Mouse (Mus musculus) lung, postnatal 0 days (tissue): Measurements from ENCODE around the gene Pitpnc1. TPM values are rescaled to one million over a fixed set of nuclear protein-coding genes. Genes with fewer than 3 reads are reported as not detected.
A peak's percentile ranks its signal among the peaks of the same experiment; 100 is the strongest.

Experiments
- ATAC-seq: fragments of 200-750 bp; cut with Nextera tagmentation; 2 replicates; pipeline ENCODE4 v1.8.0; 2017; ENCODE audit warnings: moderate library complexity
- DNase-seq: peaks from one replicate; pipeline ENCODE4 v3.0.0-alpha.2; 2016; ENCODE audit warnings: low spot score
- H3K27ac ChIP-seq: fragments of 300-500 bp; sonication (generic); 2 replicates; pipeline ENCODE4 v1.5.1; 2014; ENCODE audit warnings: antibody characterized with exemption, mild to moderate bottlenecking, low read length, mixed read lengths
- H3K27me3 ChIP-seq: fragments of 300-500 bp; sonication (generic); replicated peaks from 2 replicates; pipeline ENCODE4 v1.6.1; 2014; ENCODE audit warnings: low read length, mixed read lengths; ENCODE audit not compliant: insufficient read depth
- H3K36me3 ChIP-seq: fragments of 300-500 bp; sonication (generic); 2 replicates; pipeline ENCODE4 v1.6.1; 2014; ENCODE audit warnings: low read length, mixed read lengths; ENCODE audit not compliant: insufficient read depth
- H3K4me1 ChIP-seq: fragments of 300-500 bp; sonication (generic); 2 replicates; pipeline ENCODE4 v1.6.1; 2014; ENCODE audit warnings: antibody characterized with exemption, low read depth, low read length, mixed read lengths; ENCODE audit not compliant: insufficient read depth
- H3K4me2 ChIP-seq: fragments of 300-500 bp; sonication (generic); replicated peaks from 2 replicates; pipeline ENCODE4 v1.6.1; 2014; ENCODE audit warnings: low read depth, mild to moderate bottlenecking, low read length, moderate library complexity, mixed read lengths
- H3K4me3 ChIP-seq: fragments of 300-500 bp; sonication (generic); 2 replicates; pipeline ENCODE4 v1.5.1; 2014; ENCODE audit warnings: low read depth, low read length
- H3K9ac ChIP-seq: fragments of 300-500 bp; sonication (generic); replicated peaks from 2 replicates; pipeline ENCODE4 v1.6.1; 2014; ENCODE audit warnings: low read depth, mild to moderate bottlenecking
- H3K9me3 ChIP-seq: fragments of 300-500 bp; sonication (generic); 2 replicates; pipeline ENCODE4 v1.6.1; 2016; ENCODE audit warnings: low read length, mixed read lengths
- CTCF ChIP-seq: IDR thresholded peaks from 2 replicates; pipeline ENCODE4 v1.5.1; 2016; ENCODE audit warnings: antibody characterized with exemption, mild to moderate bottlenecking
- EP300 ChIP-seq: IDR thresholded peaks from 2 replicates; pipeline ENCODE4 v1.6.1; 2016; ENCODE audit warnings: antibody characterized with exemption, mild to moderate bottlenecking, control low read depth
- WGBS: fragments of 180-500 bp; shearing (Covaris S2); extraction: QIAGEN DNeasy Blood & Tissue Kit; methylation state at CpG from one replicate; pipeline ENCODE4 v1.1.7; 2014; 5-methylcytosine and 5-hydroxymethylcytosine counted together
- polyA plus RNA-seq: library from polyadenylated mRNA; unstranded; fragments of >200 nt; fragmentation: Nextera tagmentation; extraction: Ambion mirVana; gene quantifications from 2 replicates; pipeline ENCODE4 v1.2.1, GENCODE M21; 2015

Pitpnc1 gene
- polyA plus RNA-seq, 1 experiment from 2014 or later: 16.3 TPM

DNA sequence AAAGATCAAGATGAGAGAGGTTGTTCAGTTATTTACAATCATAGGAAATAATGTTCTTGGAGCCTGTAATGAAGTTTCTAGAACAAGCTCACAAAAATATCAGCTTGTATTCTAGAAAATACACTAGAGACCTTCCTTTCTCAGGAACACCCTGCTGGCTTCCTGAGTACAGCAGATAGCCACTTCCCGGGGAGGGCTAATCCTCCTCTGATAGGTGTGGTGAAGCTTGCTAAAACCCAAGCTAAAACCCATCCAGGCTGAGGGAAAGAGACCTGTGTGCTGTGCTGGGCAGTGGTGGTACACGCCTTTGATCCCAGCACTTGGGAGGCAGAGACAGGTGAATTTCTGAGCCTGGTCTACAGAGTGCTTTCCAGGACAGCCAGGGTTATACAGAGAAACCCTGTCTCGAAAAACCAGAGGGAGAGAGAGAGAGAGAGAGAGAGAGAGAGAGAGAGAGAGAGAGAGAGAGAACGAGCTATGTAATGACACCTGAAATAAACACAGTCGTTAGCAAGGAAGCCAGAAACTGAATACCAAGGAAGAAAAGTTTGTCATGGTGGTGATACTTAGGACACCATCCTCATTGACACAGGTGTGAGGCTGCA, 48.6 kb downstream of the Pitpnc1 start:
- Histone ChIP-seq H3K27ac (no peak overlapping the region), H3K4me3 (no peak overlapping the region), H3K4me2 (no peak overlapping the region), H3K9me3 (no peaks in the 10 kb centered on the region), H3K27me3 (no peaks in the 10 kb centered on the region), H3K9ac (no peak overlapping the region), H3K4me1 (no peaks in the 10 kb centered on the region), H3K36me3 (no peaks in the 10 kb centered on the region)
- WGBS: 39% methylated on average over 5 of the region's 5 CpGs
- no peak for ATAC-seq
- no peak for DNase-seq
- no peak for TF ChIP-seq EP300
- TF ChIP-seq CTCF: no peak

DNA sequence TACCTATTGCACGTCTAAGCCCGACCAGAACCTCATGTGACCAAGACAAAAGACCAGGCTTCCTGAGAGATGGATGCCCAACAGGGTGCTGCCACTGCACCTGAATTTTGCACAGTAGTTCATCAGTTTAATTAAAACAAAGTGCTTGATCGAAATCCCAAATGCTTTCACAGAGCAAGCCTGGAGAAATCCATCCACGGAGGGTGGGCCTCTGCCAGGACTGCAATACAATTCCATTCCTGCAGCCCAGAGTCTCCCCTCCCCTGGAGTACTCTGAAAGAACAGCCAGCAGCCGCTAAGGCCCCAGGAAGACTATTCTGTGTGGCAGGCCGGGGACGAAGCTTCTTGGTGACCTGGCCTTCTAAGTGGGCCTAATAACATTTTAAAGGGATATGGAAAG, 50.6 kb downstream of the Pitpnc1 start:
- TF ChIP-seq EP300 (no peak), CTCF (peak; percentile 1; the same call in 1 of the 2 replicates)
- Histone ChIP-seq H3K4me3 (no peak overlapping the region), H3K9ac (no peak overlapping the region), H3K4me2 (no peak overlapping the region), H3K27ac (peak overlapping the region; percentile 20; the same call in 1 of the 2 replicates), H3K27me3 (no peaks in the 10 kb centered on the region), H3K4me1 (no peaks in the 10 kb centered on the region), H3K9me3 (no peaks in the 10 kb centered on the region), H3K36me3 (no peaks in the 10 kb centered on the region)
- DNase-seq (no peak), ATAC-seq (no peak)
- WGBS: 45% methylated on average over 7 of the region's 7 CpGs

DNA sequence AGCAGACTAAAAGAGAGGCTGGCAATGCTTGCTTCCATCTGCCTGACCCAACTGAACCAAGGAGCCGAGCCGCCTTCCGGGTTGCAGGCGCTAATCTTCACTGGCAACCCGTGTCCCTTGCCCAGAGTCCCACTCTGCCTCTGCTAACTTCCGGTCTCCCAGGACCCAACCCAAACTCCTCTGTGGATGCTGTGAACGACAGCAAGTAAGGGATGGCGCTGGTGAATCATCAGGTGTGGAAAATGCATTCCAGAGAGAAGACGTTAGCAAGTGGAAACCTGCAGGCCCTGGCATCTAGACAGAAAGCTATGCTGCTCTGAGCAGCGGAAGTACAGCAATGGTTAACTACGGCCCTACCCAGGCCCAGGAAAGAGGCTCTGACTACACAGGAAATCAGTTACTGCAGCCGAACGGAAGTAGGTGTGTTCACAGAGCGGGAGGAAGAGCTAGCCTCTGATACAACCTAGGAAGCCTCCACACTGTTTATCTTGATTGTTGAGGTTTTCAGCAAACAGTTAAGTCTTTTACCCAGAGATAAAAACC, 53.4 kb downstream of the Pitpnc1 start:
- DNase-seq (peak; percentile 82), ATAC-seq (peak; percentile 93)
- Histone ChIP-seq H3K4me2 (0 out of 2 replicates have a peak overlapping the region, but pooled peaks have one; percentile 2), H3K36me3 (no peaks in the 10 kb centered on the region), H3K27me3 (no peaks in the 10 kb centered on the region), H3K9me3 (no peaks in the 10 kb centered on the region), H3K4me3 (no peak overlapping the region), H3K9ac (no peak overlapping the region), H3K4me1 (no peaks in the 10 kb centered on the region), H3K27ac (peak overlapping the region; percentile 71)
- 29% methylated on average over 14 of the region's 14 CpGs for WGBS
- TF ChIP-seq EP300 (peak; percentile 94), CTCF (no peak)

DNA sequence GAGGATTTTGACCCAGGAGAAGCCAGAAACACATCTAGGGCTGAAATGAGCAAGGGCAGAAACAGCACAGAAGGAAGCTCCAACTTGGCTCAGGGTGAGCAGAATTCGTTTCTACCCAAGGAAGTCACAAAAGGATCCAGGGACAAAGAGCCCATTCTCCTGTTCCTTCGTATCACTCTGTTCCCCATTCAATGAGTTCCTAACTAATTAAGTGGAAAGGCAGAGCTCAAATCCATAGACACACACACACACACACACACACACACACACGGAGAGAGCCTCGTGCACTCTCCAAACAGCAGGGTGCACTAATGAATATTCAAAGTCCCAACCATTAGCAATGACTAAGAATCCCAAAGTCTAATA, 54.0 kb downstream of the Pitpnc1 start:
- WGBS: 31% methylated on average over 4 of the region's 4 CpGs
- Histone ChIP-seq H3K4me1 (no peaks in the 10 kb centered on the region), H3K9ac (no peak overlapping the region), H3K4me3 (no peak overlapping the region), H3K9me3 (no peaks in the 10 kb centered on the region), H3K36me3 (no peaks in the 10 kb centered on the region), H3K27me3 (no peaks in the 10 kb centered on the region), H3K4me2 (0 out of 2 replicates have a peak overlapping the region, but pooled peaks have one; percentile 2), H3K27ac (peak overlapping the region; percentile 71)
- no peak for ATAC-seq
- DNase-seq: no peak
- TF ChIP-seq EP300 (no peak), CTCF (no peak)

DNA sequence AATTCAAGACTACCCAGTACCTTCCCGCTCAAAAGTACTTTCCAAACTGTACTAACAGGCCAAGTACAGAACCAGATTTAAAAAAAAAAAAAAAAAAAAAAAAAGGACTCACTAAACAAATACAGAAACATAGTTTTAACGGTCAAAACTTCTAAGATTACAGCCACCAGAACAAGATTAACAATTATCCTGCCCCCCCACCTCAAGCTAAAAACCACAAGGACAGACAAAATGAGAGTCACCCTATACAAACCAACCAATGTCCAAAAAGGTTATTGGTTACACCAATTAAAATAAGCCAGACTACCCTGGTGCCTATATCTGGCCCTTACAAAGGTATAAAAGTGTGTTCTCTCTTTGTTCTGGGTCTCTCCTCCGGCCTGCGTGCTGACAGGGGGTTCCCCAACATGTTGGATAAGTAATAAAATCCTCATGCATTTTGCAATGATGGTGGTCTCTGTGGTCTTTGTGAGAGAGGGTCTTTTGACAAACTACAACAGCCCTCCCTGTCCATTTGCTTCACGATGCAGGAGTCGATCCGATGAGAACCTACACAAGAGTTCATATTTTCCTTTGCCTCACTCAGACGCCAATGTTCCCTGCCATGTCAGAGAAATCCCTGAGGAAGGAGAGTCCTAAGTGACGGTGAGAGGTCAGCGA, 54.5 kb downstream of the Pitpnc1 start:
- Histone ChIP-seq H3K4me2 (no peak overlapping the region), H3K4me3 (no peak overlapping the region), H3K36me3 (no peaks in the 10 kb centered on the region), H3K4me1 (peaks cover under 1% of the 10 kb centered on the region; the same call in 1 of the 2 replicates), H3K9me3 (no peaks in the 10 kb centered on the region), H3K9ac (no peak overlapping the region), H3K27ac (peak overlapping the region; percentile 71), H3K27me3 (no peaks in the 10 kb centered on the region)
- WGBS: 70% methylated on average over 10 of the region's 10 CpGs
- TF ChIP-seq CTCF: no peak
- no peak for TF ChIP-seq EP300
- DNase-seq (no peak), ATAC-seq (no peak)

DNA sequence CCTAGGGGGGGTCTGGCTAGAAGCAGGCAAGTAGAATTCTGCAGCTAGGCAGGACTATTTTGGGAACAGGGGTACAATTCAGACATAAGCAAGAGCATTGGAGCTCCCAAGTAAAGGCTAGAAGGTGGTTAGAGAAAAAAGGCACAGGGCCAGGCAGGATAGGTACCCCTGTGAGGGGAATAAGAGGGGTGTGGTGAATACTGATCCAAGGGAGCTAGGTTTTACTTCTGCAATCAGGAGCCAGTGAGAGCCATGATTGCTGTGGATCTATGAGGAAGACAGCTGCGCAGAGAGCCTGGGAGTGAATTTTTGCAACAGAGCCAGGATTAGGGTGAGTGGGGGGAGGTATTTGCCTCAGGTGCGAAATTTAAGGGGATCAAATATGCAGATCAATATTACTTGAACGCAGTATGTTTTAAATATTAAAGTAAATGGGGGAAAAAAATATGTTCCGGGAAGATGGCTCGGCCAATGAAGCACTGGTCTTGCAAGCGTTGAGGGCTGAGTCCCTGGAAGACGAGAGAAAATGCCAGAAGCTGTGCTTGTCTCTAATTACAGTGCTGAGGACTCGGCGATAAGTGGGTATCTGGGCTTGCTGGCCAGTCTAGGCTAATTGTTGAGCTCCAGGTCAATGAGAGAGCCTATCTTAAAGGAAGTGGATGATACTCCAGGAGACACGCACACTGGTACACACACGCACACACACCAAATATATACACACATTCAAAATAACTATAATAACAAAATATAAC, 55.3 kb downstream of the Pitpnc1 start:
- no peak for ATAC-seq
- Histone ChIP-seq H3K9ac (no peak overlapping the region), H3K9me3 (no peaks in the 10 kb centered on the region), H3K4me2 (no peak overlapping the region), H3K27me3 (no peaks in the 10 kb centered on the region), H3K4me3 (no peak overlapping the region), H3K36me3 (no peaks in the 10 kb centered on the region), H3K27ac (no peak overlapping the region), H3K4me1 (peaks cover 4% of the 10 kb centered on the region; the same call in 1 of the 2 replicates)
- 75% methylated on average over 11 of the region's 11 CpGs for WGBS
- TF ChIP-seq EP300 (no peak), CTCF (no peak)
- no peak for DNase-seq
